Mouse (Mus musculus): ENCODE data around the gene Lce3f. TPM values are rescaled to one million over a fixed set of nuclear protein-coding genes. Genes with fewer than 3 reads are reported as not detected.

Lce3f gene
- not detected for total RNA-seq (2021)
- long read RNA-seq, result 0 reads

GRCm38 (mm10) chr3:92991926-92992325 lies at the start of gene Lce3f:
Gene Lce3f, plus strand, starts transcription at chr3:92992226.
- DNase-seq (ENCODE audit: low spot score in 2 of 2), result no peak

GRCm38 (mm10) chr3:92944186-92944585 lies 47.8 kb upstream of the Lce3f start, which contains the start of gene Lce3c:
Gene Lce3c, plus strand, starts transcription at chr3:92944486.
- DNase-seq (ENCODE audit: low spot score in 2 of 2), result no peak

GRCm38 (mm10) chr3:92957090-92957489 lies 34.9 kb upstream of the Lce3f start, which contains the start of gene Lce3d:
Gene Lce3d, plus strand, starts transcription at chr3:92957390.
- DNase-seq (ENCODE audit: low spot score in 2 of 2), result no peak

GRCm38 (mm10) chr3:92966761-92967160 lies 25.3 kb upstream of the Lce3f start, which contains the start of gene Lce3e:
Gene Lce3e, plus strand, starts transcription at chr3:92967061.
- DNase-seq (ENCODE audit: low spot score in 2 of 2), result no peak

GRCm38 (mm10) chr3:92978484-92978883 lies 13.5 kb upstream of the Lce3f start:
- no peak for DNase-seq (ENCODE audit: low spot score in 2 of 2)

- DNase-seq (ENCODE audit: low spot score in 2 of 2), result peak; percentile 71 to 76
These were observed 6.7 kb downstream of the Lce3f start for GRCm38 (mm10) chr3:92998691-92999090.

- no peak for DNase-seq (ENCODE audit: low spot score in 2 of 2)
These were observed 8.6 kb downstream of the Lce3f start for GRCm38 (mm10) chr3:93000621-93001020.

- DNase-seq (ENCODE audit: low spot score in 2 of 2), result no peak
These were observed 10.8 kb downstream of the Lce3f start for GRCm38 (mm10) chr3:93002843-93003242.

- peak; percentile 13 to 41 for DNase-seq (ENCODE audit: low spot score in 2 of 2)
These were observed 22.4 kb downstream of the Lce3f start for GRCm38 (mm10) chr3:93014378-93014801.

- no peak for DNase-seq (ENCODE audit: low spot score in 2 of 2)
These were observed 22.8 kb downstream of the Lce3f start for GRCm38 (mm10) chr3:93014871-93015270.

GRCm38 (mm10) chr3:93015460-93016104 lies 23.6 kb downstream of the Lce3f start, which contains the start of gene Crct1:
Gene Crct1, minus strand, starts transcription at chr3:93015687.
- no peak for DNase-seq (ENCODE audit: low spot score in 2 of 2)

- no peak for DNase-seq (ENCODE audit: low spot score in 2 of 2)
These were observed 26.9 kb downstream of the Lce3f start, which contains the start of gene Lce1m for GRCm38 (mm10) chr3:93018960-93019359. Gene Lce1m, minus strand, starts transcription at chr3:93019060.

- no peak for DNase-seq (ENCODE audit: low spot score in 2 of 2)
These were observed 29.1 kb downstream of the Lce3f start for GRCm38 (mm10) chr3:93021171-93021570.

GRCm38 (mm10) chr3:93023411-93024184 lies 31.6 kb downstream of the Lce3f start:
- no peak for DNase-seq (ENCODE audit: low spot score in 2 of 2)

- no peak for DNase-seq (ENCODE audit: low spot score in 2 of 2)
These were observed 33.5 kb downstream of the Lce3f start for GRCm38 (mm10) chr3:93025486-93025885.

GRCm38 (mm10) chr3:93031450-93031849 lies 39.4 kb downstream of the Lce3f start:
- DNase-seq (ENCODE audit: low spot score in 2 of 2), result peak; percentile 14 to 33

Other genes starting within 250 kb of the Lce3f start
- not detected for gene Lce1g, start 239.9 kb upstream of the Lce3f start, total RNA-seq (2021)
- not detected for gene Lce1h, start 227.2 kb upstream of the Lce3f start, total RNA-seq (2021)
- not detected for gene Lce1i, start 213.3 kb upstream of the Lce3f start, total RNA-seq (2021)
- not detected for gene Lce1j, start 201.7 kb upstream of the Lce3f start, total RNA-seq (2021)
- not detected for gene Lce1k, start 184.3 kb upstream of the Lce3f start, total RNA-seq (2021)
- not detected for gene Kprp, start 165.0 kb upstream of the Lce3f start, total RNA-seq (2021)
- not detected for gene Lce1l, start 140.9 kb upstream of the Lce3f start, total RNA-seq (2021)
- not detected for gene 2310050C09Rik, start 122.0 kb upstream of the Lce3f start, total RNA-seq (2021)
- gene Lce3a, start 66.0 kb upstream of the Lce3f start, total RNA-seq (2021), result not detected
- gene Lce3b, start 59.2 kb upstream of the Lce3f start, total RNA-seq (2021), result not detected
- not detected for gene Lce3c, start 47.7 kb upstream of the Lce3f start, total RNA-seq (2021)
- not detected for gene Lce3d, start 34.8 kb upstream of the Lce3f start, total RNA-seq (2021)
- not detected for gene Lce3e, start 25.2 kb upstream of the Lce3f start, total RNA-seq (2021)
- gene Crct1, start 23.5 kb downstream of the Lce3f start, total RNA-seq (2021), result not detected
- not detected for gene Lce1m, start 26.8 kb downstream of the Lce3f start, total RNA-seq (2021)
- not detected for gene Gm4858, start 76.6 kb downstream of the Lce3f start, total RNA-seq (2021)
- not detected for gene Crnn, start 152.6 kb downstream of the Lce3f start, total RNA-seq (2021)
- not detected for gene Flg2, start 205.1 kb downstream of the Lce3f start, total RNA-seq (2021)